Mouse (Mus musculus) forebrain, embryonic 16.5 days (tissue): ENCODE measurements around the gene Stat5a. TPM values are rescaled to one million over a fixed set of nuclear protein-coding genes. Genes with fewer than 3 reads are reported as not detected.

Source experiments
- ATAC-seq: fragments of 200-750 bp; cut with Nextera tagmentation; 2 replicates; pipeline ENCODE4 v1.8.0; 2017; ENCODE audit warnings: mild to moderate bottlenecking, moderate library complexity
- H3K27ac ChIP-seq: fragments of 300-500 bp; sonication (generic); 2 replicates; pipeline ENCODE4 v1.5.1; 2014; ENCODE audit warnings: low read length, control low read depth
- H3K27me3 ChIP-seq: fragments of 300-500 bp; sonication (generic); replicated peaks from 2 replicates; pipeline ENCODE4 v1.6.1; 2014; ENCODE audit warnings: low read length; ENCODE audit not compliant: control insufficient read depth, insufficient read depth
- H3K36me3 ChIP-seq: fragments of 300-500 bp; sonication (generic); 2 replicates; pipeline ENCODE4 v1.6.1; 2014; ENCODE audit not compliant: control insufficient read depth, insufficient read depth
- H3K4me1 ChIP-seq: fragments of 300-500 bp; sonication (generic); replicated peaks from 2 replicates; pipeline ENCODE4 v1.6.1; 2014; ENCODE audit warnings: low read length; ENCODE audit not compliant: control insufficient read depth, insufficient read depth
- H3K4me2 ChIP-seq: fragments of 300-500 bp; sonication (generic); 2 replicates; pipeline ENCODE4 v1.6.1; 2014; ENCODE audit warnings: mild to moderate bottlenecking, low read length, control low read depth
- H3K4me3 ChIP-seq: fragments of 300-500 bp; sonication (generic); replicated peaks from 2 replicates; pipeline ENCODE4 v1.5.1; 2014; ENCODE audit warnings: mild to moderate bottlenecking, low read length, control low read depth
- H3K9ac ChIP-seq: fragments of 300-500 bp; sonication (generic); replicated peaks from 2 replicates; pipeline ENCODE4 v1.6.1; 2014; ENCODE audit warnings: low read depth, low read length, control low read depth
- H3K9me3 ChIP-seq: fragments of 300-500 bp; sonication (generic); 2 replicates; pipeline ENCODE4 v1.6.1; 2016; ENCODE audit warnings: low read length; ENCODE audit not compliant: control insufficient read depth
- WGBS: fragments of 180-500 bp; shearing (Covaris S2); extraction: QIAGEN DNeasy Blood & Tissue Kit; methylation state at CpG from one replicate; pipeline ENCODE4 v1.1.7; 2014; 5-methylcytosine and 5-hydroxymethylcytosine counted together
- polyA plus RNA-seq: library from polyadenylated mRNA; unstranded; fragments of >200 nt; fragmentation: Nextera tagmentation; extraction: Ambion mirVana; gene quantifications from 2 replicates; pipeline ENCODE4 v1.2.1, GENCODE M21; 2015

The Stat5a gene
- polyA plus RNA-seq: 1.0 and 1.2 TPM in 2 replicates

DNA sequence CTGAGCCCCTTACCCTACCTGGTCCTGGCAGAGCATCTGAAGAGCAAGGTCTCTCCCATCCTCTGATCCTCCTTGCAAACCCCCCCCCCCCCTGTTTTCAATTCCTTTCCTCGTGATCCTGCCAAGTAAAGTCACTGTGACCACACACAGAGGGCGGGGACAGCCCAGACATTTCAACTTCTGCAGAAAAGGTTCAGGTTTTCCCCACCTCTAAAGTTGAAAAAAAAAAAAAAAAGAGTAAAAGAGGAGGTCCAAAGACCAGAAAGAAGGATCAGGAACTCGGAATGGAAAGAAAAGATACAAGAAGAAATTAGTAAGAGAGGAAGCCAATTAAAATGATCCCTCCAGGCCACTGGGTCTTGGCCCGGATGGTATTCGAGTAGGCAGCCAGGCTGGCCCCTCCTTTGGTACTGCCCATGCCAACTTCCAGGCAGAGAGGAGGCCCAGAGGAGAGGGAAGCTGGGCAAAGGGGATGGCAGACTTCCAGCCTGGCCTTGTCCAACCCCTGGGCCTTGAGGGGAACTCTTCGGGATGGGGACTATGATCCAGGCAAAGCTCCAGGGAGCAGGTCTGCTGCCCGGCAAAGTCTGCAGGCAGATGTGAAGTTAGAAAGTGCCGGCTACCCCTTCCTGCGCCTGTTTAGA lies at the start of gene Stat5a:
Gene Stat5a, plus strand, starts transcription at position 417 of the 644 bp plus-strand sequence.
- Histone ChIP-seq H3K27me3 (peaks cover 61% of the 10 kb centered on the region), H3K9me3 (no peaks in the 10 kb centered on the region)
- 47% methylated on average over 9 of the region's 9 CpGs for WGBS

DNA sequence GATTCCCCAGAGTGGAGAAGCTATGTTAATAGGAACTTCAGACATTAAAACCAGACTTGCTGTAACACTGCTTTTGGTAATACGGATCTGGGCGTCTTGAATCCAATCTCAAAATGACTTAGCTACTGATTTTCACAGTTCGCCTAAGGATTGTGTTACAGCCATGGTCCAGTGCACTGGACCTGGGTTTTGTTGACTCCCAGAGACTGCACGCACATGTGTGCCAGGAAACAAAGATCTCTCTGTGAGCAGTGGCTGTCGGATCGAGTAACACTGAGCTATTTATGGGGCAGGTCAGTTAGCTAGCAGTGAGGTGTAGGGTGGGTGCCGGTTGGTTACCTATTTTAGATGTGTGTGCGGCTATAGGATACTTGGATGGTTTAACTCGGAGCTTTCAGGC lies 48.6 kb upstream of the Stat5a start:
- Histone ChIP-seq H3K27ac (no peak overlapping the region), H3K4me3 (no peak overlapping the region), H3K4me1 (peaks cover 5% of the 10 kb centered on the region; the same call in 1 of the 2 replicates), H3K9ac (no peak overlapping the region), H3K9me3 (no peaks in the 10 kb centered on the region), H3K27me3 (no peaks in the 10 kb centered on the region), H3K4me2 (no peak overlapping the region), H3K36me3 (no peaks in the 10 kb centered on the region)
- 90% methylated on average over 9 of the region's 9 CpGs for WGBS
- ATAC-seq: no peak

More for the DNA sequence above, at the start of gene Stat5a:
- Histone ChIP-seq H3K4me2 (peak within 1 kb of the TSS; percentile 53), H3K9ac (peak within 1 kb of the TSS; percentile 30; the same call in 1 of the 2 replicates), H3K27ac (no peak within 1 kb of the TSS), H3K4me1 (peaks cover 6% of the 10 kb centered on the region; the same call in 1 of the 2 replicates), H3K36me3 (no peaks in the 10 kb centered on the region), H3K4me3 (peak within 1 kb of the TSS; percentile 40)
- no peak; the same call in 1 of the 2 replicates for ATAC-seq

DNA sequence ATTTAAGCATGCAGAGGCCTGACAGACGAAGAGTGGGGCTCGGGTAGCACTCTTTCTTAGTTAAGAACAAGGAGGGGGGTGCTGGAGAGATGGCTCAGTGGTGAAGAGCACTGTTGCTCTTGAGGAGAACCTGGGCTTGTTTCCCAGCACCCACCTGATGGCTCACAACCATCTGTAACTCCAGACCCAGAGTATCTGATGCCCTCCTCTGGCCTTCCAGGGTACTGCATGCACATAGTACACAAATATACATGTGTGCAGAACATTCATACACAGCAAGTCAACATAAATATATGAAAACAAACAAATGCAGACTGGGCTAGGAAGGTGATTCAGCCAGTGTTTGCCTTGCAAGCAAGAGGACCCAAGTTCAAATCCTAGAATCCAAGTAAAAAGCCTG lies 48.0 kb upstream of the Stat5a start:
- ATAC-seq: no peak
- 92% methylated on average over 2 of the region's 2 CpGs for WGBS
- no peak overlapping the region for H3K4me3 ChIP-seq
- H3K27me3 ChIP-seq: no peaks in the 10 kb centered on the region
- no peaks in the 10 kb centered on the region for H3K36me3 ChIP-seq
- no peak overlapping the region for H3K27ac ChIP-seq
- H3K9ac ChIP-seq: no peak overlapping the region
- H3K4me1 ChIP-seq: peaks cover 5% of the 10 kb centered on the region; the same call in 1 of the 2 replicates
- no peaks in the 10 kb centered on the region for H3K9me3 ChIP-seq
- no peak overlapping the region for H3K4me2 ChIP-seq

DNA sequence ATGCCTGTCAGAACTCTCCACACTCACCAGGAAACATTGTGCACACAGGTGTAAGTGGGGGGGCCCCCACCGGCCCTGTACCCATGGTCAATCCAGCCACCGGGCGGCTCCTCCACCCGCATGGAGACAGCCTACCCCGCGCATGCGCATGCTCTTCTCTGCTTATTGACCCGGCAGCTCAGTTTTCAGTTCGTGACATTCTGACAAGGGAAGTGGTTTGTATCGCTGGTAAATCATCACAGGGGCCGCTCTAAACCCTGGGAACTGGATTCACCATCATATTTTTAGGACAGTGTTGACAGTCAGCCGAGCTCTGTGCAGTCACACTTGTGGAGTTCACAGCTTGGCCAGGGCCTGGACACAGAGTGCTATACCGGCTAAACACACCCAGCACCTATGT lies 44.7 kb upstream of the Stat5a start:
- H3K4me2 ChIP-seq: no peak overlapping the region
- H3K27me3 ChIP-seq: no peaks in the 10 kb centered on the region
- no peak overlapping the region for H3K9ac ChIP-seq
- H3K27ac ChIP-seq: no peak overlapping the region
- no peak for ATAC-seq
- 77% methylated on average over 13 of the region's 13 CpGs for WGBS
- H3K4me3 ChIP-seq: no peak overlapping the region
- peaks cover 2% of the 10 kb centered on the region; the same call in 1 of the 2 replicates for H3K4me1 ChIP-seq
- H3K36me3 ChIP-seq: no peaks in the 10 kb centered on the region
- H3K9me3 ChIP-seq: no peaks in the 10 kb centered on the region

DNA sequence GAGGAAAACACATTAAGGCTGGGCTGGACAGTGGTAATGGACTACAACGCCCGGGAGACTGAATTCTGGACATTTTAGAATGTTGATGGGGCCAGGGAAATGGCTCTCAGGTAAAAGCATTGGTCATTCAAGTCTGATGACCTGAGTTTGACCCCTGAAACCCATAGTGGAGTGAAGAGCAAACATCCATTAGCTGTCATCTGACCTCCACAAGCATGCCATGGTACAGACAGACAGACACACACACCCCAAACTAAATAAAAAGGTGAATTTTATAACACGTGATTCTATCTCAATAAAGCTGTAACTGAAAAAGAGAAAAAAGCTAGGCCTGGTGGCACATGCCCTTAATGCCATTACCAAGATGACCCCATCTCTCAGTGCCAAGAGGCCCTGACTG lies 42.8 kb upstream of the Stat5a start:
- ATAC-seq: no peak
- Histone ChIP-seq H3K4me2 (no peak overlapping the region), H3K36me3 (no peaks in the 10 kb centered on the region), H3K27me3 (no peaks in the 10 kb centered on the region), H3K4me1 (peaks cover 2% of the 10 kb centered on the region; the same call in 1 of the 2 replicates), H3K9ac (no peak overlapping the region), H3K4me3 (no peak overlapping the region), H3K27ac (no peak overlapping the region), H3K9me3 (no peaks in the 10 kb centered on the region)
- 87% methylated on average over 3 of the region's 3 CpGs for WGBS

DNA sequence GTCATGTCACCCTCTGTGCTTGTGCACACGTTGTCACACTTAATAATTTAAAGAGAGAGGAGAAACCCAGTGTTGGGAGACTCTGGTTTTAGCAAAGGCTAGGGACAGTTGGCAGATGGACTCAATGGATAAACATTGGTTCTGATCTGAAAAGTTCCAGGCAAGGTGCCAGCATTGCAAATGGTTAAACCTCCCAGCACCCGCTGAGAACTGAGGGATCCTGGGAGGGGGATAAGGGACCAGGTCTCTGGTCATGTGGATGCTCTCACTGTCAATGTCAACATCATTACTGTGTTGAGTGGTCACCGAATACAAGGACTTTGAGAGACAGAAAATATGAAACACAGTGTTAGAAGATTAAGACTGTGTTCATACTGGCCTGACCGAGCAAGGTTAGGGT lies 42.4 kb upstream of the Stat5a start:
- Histone ChIP-seq H3K9ac (no peak overlapping the region), H3K27me3 (0 out of 2 replicates have a peak, but pooled peaks cover 3% of the 10 kb centered on the region), H3K9me3 (no peaks in the 10 kb centered on the region), H3K4me2 (no peak overlapping the region), H3K27ac (no peak overlapping the region), H3K36me3 (no peaks in the 10 kb centered on the region), H3K4me1 (peaks cover 2% of the 10 kb centered on the region; the same call in 1 of the 2 replicates), H3K4me3 (no peak overlapping the region)
- 66% methylated on average over 4 of the region's 4 CpGs for WGBS
- ATAC-seq: no peak

DNA sequence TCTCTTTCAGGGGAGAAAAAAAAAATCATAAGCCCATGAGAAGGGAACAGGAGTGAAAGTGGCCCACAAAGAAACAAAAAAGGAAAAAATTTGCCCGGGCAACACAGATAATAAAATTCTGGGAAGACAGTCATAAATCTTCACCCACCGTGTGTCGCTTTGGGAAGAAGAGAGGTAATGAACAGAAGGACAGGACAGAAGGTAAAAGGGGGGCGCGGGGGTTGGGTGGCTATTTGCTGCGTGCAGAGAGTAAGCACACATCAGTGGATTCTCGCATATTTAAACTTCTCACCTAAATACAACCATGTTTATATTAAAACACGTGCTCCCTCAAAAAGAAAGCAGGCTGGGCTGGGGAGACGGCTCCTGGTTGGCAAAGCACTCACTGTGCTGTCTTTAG lies 41.8 kb upstream of the Stat5a start:
- H3K4me3 ChIP-seq: no peak overlapping the region
- no peaks in the 10 kb centered on the region for H3K9me3 ChIP-seq
- H3K36me3 ChIP-seq: no peaks in the 10 kb centered on the region
- H3K4me1 ChIP-seq: peaks cover 2% of the 10 kb centered on the region; the same call in 1 of the 2 replicates
- 0 out of 2 replicates have a peak, but pooled peaks cover 3% of the 10 kb centered on the region for H3K27me3 ChIP-seq
- WGBS: 65% methylated on average over 9 of the region's 9 CpGs
- H3K4me2 ChIP-seq: no peak overlapping the region
- no peak for ATAC-seq
- no peak overlapping the region for H3K9ac ChIP-seq
- H3K27ac ChIP-seq: no peak overlapping the region

DNA sequence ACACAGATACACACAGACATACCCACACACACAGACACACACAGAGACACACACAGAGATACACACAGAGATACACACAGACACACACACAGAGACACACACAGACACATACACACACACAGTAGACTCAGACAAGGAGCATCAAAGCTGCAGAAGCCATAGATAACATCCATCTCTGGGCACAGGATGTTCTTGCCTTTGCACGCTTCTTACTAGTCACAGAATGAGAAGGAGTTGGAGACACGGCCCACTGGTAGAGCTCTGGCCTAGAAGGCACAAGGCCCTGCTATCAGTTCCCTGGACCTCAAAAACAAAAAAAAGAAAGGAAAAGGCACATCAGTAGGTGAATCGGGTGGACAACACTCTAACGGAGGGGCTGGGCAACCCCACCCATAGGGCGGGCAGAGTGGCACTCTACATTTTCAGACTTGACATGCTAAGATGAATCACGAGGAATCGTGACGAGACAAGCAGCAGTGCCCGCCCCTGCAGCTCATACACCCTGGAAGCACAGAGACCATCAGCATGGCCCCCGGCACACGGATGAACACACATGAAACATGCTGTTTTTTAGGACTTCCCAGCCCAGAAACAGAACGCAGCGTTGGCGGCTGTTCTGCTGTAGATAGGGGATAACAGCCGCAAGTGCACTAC lies 40.7 kb upstream of the Stat5a start:
- Histone ChIP-seq H3K4me2 (no peak overlapping the region), H3K4me3 (no peak overlapping the region), H3K4me1 (peaks cover 2% of the 10 kb centered on the region; the same call in 1 of the 2 replicates), H3K9ac (no peak overlapping the region), H3K36me3 (no peaks in the 10 kb centered on the region), H3K27ac (no peak overlapping the region), H3K9me3 (no peaks in the 10 kb centered on the region), H3K27me3 (peaks cover 7% of the 10 kb centered on the region; the same call in 1 of the 2 replicates)
- ATAC-seq: no peak
- 94% methylated on average over 15 of the region's 15 CpGs for WGBS

DNA sequence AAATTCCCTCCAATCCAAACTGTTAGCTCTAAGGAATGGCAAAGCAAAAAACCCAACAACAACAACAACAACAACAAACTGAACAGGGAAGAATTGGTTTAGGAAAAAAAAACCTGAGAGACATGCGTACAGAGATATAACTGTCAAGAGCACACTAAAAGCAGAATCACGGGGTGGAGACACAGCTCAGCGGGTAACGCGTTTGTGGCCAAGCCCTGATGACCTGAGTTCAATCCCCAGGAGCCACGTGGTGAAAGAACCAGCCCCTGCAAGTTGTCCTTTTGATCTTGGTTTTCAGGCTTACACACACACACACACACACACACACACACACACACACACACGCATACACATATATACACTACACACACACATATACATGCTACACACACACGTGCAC lies 40.1 kb upstream of the Stat5a start:
- 86% methylated on average over 8 of the region's 8 CpGs for WGBS
- no peak overlapping the region for H3K4me3 ChIP-seq
- H3K4me1 ChIP-seq: peaks cover 2% of the 10 kb centered on the region; the same call in 1 of the 2 replicates
- ATAC-seq: no peak
- H3K27me3 ChIP-seq: peaks cover 7% of the 10 kb centered on the region; the same call in 1 of the 2 replicates
- no peak overlapping the region for H3K9ac ChIP-seq
- no peaks in the 10 kb centered on the region for H3K9me3 ChIP-seq
- no peaks in the 10 kb centered on the region for H3K36me3 ChIP-seq
- no peak overlapping the region for H3K27ac ChIP-seq
- no peak overlapping the region for H3K4me2 ChIP-seq
